Mouse (Mus musculus) spleen, adult 12 weeks (tissue): ENCODE results near the gene 2700049A03Rik.

Experiments
- DNase-seq: peaks from one replicate; pipeline ENCODE4 v3.0.0; 2022; ENCODE audit warnings: low spot score

2700049A03Rik gene

DNA sequence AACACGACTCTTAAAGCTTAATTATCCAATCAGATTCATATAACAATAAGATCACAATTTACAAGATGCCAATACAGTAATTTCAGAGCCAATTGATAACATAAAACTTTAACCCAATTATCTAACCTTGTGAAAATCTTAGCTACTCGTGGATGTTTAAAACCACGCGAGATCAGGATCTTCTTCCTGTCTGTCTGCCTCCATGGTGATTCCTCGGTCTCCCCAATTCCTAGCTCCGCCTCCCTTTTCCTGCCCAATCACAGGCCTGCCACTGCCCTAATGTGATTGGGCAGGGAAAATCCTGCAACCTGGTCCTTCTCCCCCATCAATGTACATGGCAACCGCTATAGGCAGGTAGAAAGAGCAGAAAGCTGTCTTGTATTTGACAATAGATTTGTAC is 132.7 kb downstream of the 2700049A03Rik start:
- DNase-seq = no peak

DNA sequence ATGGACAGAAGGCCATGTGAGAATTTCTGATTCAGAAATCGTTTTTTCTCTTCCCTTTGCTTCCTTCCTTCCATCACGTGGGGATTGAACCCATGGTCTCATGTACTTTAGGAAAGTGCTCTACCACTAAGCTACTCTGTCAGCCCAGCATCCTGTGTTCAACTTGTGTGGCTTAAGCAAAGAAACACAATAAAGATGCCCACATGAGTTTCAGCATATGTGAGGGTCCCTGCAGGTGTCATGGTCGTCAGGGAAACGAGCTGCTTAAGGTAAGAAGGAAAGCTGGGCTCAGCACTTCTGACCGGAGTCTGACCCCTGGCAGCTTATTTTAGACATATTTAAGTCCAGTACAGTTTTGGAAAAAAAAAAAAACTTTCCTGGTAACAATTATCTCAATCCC is 134.5 kb downstream of the 2700049A03Rik start:
- DNase-seq = no peak

DNA sequence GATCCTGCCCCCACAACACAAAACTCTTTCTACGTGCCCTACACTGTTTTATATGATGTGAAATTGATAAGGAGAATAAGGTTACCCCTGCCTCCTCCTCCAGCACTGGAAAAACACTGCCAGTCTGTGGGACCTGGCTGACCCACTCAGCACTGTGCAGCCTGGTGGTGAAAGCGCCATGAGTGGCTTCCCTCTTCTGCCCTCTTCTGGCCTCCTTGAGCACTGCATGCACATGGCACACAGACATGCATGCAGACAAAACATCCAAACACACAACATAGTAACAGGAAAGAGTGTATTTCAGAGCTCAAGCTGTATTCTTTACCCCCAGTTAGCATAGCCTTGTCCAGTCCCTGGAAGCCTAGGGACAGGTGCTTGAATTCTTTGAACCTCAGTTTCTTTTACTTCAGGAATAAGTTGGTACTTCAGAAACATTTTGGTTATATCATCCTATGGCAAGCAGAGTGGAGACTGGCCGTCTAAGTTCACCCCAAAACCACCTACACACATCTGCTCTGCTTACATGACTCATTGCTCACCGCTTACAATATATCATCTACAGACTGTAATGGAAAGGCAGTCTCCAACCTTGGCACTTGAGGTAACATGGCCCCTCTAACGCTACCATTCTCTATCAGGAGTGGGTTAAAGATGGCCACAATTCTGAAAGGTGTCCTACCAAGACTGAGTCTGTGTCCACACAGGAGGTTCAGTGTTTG is 138.0 kb downstream of the 2700049A03Rik start:
- DNase-seq = no peak

DNA sequence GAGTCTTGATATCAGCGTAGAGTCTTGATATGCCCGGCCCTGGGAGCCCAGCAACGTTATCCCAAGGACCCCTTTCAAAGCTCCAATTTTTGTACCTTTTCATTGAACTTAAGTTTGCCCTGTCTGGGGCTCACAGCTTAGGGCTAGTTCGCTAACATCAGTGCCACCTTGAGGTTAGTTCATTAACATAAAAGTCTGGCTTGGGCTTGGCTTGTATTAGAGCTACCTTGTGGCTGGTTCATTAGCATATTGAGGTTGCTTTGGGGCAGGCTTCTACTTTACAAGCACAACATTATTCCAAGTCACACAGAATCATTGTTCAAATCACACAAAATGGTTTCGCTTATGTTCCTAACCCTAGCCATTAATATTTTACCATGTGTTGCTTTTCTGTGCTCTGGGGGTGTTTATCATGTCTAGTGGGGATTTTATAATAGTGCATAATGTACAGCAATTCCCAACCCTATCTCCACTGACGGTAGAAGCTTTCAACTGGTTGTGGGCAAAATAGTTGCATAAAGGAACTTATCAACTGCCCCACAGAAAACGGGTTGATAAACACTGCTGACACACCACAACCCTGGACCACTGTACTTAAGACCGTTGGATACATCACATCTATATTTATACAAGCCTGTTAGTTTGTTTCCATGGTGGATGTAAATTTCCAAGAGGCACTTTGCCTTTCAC is 139.4 kb downstream of the 2700049A03Rik start:
- no peak for DNase-seq

DNA sequence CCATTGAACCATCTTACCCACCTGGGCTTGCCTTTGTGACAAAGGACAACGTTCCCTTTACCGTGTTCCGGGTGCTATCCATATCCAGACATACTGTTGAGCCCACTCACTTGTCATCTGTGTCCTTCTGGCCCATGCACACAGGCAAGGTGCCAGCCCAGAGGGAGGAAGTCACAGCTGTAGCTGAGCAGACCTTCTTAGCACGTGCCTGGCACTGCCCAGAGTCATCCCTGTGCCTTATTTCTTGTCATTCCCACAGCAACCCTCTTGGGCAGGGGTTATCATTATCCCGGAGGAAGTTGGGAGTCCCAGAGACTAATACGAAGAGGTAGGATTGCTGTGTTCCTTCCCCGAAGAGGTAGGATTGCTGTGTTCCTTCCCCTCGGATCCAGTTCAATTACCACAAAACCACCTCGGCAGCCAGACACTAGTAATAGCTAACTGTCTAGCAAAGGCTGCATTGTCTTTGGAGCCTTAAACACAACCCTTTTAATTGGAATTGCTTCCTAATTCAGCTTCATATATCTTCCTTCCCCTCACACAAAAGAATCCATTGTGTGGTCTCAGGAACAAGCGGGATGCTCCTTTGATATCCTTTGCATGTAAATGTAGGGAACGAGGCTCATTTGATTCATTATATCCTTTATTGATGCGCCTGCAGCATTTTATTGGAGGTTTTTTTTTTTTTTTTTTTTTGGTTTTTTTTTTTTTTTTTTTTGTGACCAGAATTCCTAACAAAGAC is 143.0 kb downstream of the 2700049A03Rik start:
- DNase-seq = no peak

DNA sequence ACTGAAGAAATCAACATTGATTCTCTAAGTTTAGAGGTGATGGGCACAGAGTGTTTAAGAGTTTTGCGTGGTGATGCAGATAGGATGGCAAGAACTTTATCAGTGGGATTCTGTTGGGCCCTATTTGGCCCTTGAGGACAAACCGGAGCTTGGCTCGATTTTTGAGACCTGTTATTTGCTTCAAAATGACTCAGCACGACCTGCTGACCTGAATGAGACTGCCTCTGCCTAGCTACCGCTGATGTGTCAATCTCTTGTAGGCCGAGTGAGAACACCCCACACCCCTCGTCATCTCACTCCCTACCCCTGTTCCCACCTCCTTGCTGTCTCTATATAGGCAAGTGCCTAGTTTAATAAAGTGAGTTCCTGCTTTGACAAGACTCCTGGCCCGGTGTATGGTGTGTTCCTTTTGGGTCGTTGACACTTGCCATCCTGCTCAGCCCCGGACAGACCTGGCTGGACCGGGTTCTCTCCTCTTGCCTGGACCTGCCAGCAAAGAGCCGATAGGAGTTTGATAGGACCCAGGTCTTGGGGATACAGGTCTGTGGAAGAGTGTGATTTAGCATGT is 144.6 kb downstream of the 2700049A03Rik start:
- no peak for DNase-seq

DNA sequence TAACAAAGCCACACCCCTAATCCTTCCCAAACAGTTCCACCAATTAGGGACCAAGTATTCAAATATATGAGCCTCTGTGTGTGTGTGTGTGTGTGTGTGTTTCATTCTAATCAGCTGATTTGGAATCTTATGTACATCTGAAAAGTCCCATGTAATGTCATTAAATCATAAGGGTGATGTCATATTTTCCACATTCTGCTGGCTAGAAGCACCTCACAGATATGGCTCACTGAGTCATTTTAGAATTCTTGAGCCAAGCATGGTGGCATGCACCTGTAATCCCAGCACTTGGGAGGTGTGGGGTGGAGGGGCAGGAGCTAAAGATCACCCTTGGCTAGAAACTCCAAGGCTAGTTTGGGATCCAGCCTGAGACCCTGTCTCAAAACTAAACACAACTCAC is 148.8 kb downstream of the 2700049A03Rik start:
- DNase-seq = no peak

DNA sequence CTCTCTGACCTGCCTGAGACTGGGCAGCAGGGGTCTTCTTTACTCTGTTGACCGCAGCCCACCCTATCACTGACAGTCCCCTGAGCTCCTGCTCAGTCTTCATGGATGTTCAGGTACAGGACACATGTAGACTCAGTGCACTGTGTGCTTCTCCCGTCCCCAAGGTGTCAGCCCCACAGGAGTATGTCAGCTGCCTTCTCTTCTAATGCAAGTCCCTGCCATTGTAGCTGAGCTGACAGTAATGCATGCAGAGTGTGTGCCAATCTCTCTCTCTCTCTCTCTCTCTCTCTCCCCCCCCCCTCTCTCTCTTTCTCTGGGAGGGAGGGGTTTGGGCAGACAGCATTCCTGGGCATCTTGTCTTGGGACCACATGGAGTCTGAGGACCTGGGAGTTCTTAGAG is 153.8 kb downstream of the 2700049A03Rik start:
- no peak for DNase-seq
